Mouse (Mus musculus): ENCODE results near the gene Tmem119.

The Tmem119 gene

GRCm38 (mm10) chr5:113818572-113818971 lies 18.3 kb upstream of the Tmem119 start:
- DNase-seq (ENCODE audit: low read depth, low spot score), result no peak

GRCm38 (mm10) chr5:113815638-113816152 lies 15.4 kb upstream of the Tmem119 start:
- DNase-seq (ENCODE audit: low read depth, low spot score), result peak; percentile 89

- no peak for DNase-seq (ENCODE audit: low read depth, low spot score)
Observed at GRCm38 (mm10) chr5:113815041-113815389, 14.7 kb upstream of the Tmem119 start.

GRCm38 (mm10) chr5:113814111-113815040 lies 14.1 kb upstream of the Tmem119 start:
- peak; percentile 83 for DNase-seq (ENCODE audit: low read depth, low spot score)

- peak; percentile 90 for DNase-seq (ENCODE audit: low read depth, low spot score)
Observed at GRCm38 (mm10) chr5:113813608-113814007, 13.3 kb upstream of the Tmem119 start.

GRCm38 (mm10) chr5:113812638-113813037 lies 12.3 kb upstream of the Tmem119 start:
- no peak for DNase-seq (ENCODE audit: low read depth, low spot score)

- DNase-seq (ENCODE audit: low read depth, low spot score), result peak; percentile 52
Observed at GRCm38 (mm10) chr5:113811824-113812420, 11.6 kb upstream of the Tmem119 start.

- DNase-seq (ENCODE audit: low read depth, low spot score), result no peak
Observed at GRCm38 (mm10) chr5:113810111-113810510, 9.8 kb upstream of the Tmem119 start.

GRCm38 (mm10) chr5:113808177-113808576 lies 7.9 kb upstream of the Tmem119 start:
- no peak for DNase-seq (ENCODE audit: low read depth, low spot score)

GRCm38 (mm10) chr5:113807712-113808111 lies 7.4 kb upstream of the Tmem119 start:
- DNase-seq (ENCODE audit: low read depth, low spot score), result no peak

- DNase-seq (ENCODE audit: low read depth, low spot score), result no peak
Observed at GRCm38 (mm10) chr5:113806414-113806813, 6.1 kb upstream of the Tmem119 start.

GRCm38 (mm10) chr5:113805301-113805700 lies 5.0 kb upstream of the Tmem119 start:
- DNase-seq (ENCODE audit: low read depth, low spot score), result no peak

- DNase-seq (ENCODE audit: low read depth, low spot score), result no peak
Observed at GRCm38 (mm10) chr5:113804395-113804966, 4.2 kb upstream of the Tmem119 start.

- no peak for DNase-seq (ENCODE audit: low read depth, low spot score)
Observed at GRCm38 (mm10) chr5:113799691-113800090, 625 bp downstream of the Tmem119 start.

GRCm38 (mm10) chr5:113798525-113798924 lies 1.8 kb downstream of the Tmem119 start:
- DNase-seq (ENCODE audit: low read depth, low spot score), result no peak

- DNase-seq (ENCODE audit: low read depth, low spot score), result no peak
Observed at GRCm38 (mm10) chr5:113797149-113797882, 3.0 kb downstream of the Tmem119 start.

GRCm38 (mm10) chr5:113796401-113797148 lies 3.7 kb downstream of the Tmem119 start:
- no peak for DNase-seq (ENCODE audit: low read depth, low spot score)

GRCm38 (mm10) chr5:113791197-113792095 lies 8.9 kb downstream of the Tmem119 start:
- DNase-seq (ENCODE audit: low read depth, low spot score), result no peak

- no peak for DNase-seq (ENCODE audit: low read depth, low spot score)
Observed at GRCm38 (mm10) chr5:113790453-113791196, 9.7 kb downstream of the Tmem119 start.
